Mouse (Mus musculus): ENCODE measurements at regions not wholly inside any gene's neighbourhood (a gene's known extent, or its start where the extent isn't known, plus 50 kb on each side); places are given as distances from the start of the nearest gene placed in this dataset.

DNA sequence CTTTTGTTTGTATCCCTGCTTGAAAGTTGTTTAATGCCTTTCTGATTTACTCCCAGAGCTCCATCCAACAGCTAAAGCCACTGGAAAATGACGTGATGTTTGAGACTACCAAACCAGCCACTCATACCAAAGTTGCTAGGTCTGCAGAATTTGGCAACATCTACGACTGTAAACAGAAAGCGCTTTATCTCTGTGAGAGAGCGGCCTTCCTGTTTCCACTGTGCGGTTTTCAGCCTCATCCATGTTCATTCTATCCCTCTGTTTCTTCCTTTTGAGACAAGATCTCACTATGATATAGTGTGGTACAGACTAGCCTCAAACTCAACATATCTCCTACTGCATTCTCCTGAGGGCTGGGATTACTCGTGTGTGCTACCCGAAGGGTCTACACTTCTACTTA is 100.0 kb downstream of the Tmem30b start:
- DNase-seq = no peak

DNA sequence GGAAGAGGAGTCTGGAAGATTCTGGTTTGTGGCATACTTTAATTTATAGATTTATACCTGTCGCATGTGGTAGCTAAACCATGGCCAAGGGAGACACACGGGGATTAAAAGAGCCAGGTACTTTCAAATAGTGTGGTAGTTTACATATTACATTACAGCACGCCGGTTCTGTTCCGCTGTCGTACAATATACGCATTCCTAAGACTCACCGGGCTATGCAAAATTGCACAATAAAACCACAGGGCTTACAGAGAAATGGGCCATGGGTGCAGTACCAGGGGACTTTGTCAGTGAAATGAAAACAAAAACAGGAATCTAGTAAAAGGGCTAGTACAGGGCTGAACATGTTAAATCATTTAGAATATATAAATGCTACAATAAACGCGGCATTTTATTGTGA is 100.6 kb downstream of the Tmem30b start:
- no peak for DNase-seq

DNA sequence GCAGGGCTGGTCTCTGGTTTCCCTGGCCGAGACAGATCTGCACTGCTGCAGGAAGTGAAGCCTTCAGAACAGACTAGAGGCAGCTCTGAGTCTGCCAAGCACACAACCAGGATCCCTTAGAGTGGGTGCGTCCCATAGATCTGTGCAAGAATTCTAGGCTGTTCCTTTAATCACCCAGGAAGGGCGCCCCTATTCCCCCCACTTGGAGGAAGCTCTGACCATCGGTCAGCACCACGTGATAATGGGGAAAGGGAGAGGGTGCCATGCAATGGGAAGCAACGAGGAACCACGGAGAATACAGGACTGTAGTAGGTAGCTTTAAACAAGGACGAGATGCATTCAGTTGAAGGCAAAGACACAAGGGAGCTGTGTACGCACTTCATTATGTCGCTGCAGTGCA is 101.1 kb downstream of the Tmem30b start:
- no peak for DNase-seq

DNA sequence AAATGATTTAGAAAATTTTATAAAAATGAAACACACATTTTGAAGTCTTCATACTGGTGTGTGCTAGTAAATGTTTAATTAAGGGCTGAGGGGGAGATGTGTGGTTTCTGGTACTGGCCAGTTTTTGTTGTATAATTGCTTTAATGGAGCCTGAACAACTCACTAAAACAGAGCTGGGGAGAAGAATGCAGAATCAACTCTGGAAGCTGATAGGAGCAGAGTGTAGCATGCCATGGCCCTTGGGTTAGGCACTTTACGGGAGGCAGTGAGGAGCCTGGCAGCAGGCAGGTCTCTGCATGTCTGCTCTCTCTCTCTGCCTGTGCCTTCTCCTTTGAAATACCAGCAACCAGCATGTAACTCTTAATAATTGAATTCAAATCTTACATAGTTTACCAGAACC is 104.9 kb downstream of the Tmem30b start:
- no peak for DNase-seq

DNA sequence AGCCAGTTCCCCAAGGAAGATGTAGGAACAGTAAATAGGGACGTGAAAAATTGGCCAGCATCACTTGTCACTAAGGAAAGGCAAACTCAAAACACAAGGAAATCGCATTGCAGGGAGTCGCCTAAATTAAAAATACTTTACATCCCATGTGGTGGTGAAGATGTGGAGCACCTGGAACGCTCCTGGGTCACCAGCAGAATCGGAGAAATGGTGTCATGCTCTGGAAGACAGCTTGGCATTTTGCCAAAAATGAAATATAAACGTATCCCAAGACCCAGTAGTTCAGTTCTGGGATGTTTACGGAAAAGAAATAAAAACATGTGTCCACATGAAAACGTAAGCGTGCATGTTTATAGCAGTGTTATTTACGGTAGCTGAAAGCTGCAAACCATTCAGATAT is 111.5 kb downstream of the Tmem30b start:
- no peak for DNase-seq

DNA sequence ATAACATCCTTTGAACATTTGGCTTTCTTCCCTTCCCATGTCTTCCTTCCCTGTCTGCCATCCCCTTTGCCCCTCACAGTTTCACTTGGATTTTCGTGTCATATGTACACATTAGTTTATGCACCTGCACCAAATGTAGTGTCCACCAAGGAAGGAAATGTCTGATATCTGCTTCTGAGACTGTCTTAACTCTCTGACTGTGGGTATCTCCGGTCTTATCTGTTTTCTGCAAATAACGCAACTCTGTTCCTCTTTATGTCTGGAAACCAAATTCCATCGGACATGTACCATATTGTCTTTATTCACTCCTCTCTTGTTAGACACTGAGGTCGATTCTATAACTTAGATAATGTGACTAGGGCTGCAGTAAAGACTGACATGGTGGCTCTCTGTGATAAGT is 113.6 kb downstream of the Tmem30b start:
- no peak for DNase-seq

DNA sequence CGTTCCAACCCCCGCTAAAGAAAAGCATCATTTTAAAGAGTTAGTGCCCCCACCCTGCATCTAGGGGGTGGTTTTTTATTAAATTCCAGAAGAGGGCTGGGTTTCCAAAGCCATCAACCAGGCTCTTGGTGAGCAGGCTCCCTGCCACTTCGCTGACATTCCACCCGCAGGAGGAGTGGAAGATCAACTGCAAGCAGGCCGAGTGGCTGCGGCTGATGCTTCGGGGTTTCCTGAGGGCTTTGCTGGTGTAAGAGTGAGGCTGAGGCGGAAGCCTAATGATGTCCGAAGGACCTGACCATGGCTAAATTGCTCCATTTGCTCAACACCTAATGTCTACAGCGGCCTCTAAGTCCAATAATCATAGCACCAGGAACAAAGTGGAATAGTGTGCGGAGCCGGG is 118.0 kb downstream of the Tmem30b start:
- DNase-seq = no peak

DNA sequence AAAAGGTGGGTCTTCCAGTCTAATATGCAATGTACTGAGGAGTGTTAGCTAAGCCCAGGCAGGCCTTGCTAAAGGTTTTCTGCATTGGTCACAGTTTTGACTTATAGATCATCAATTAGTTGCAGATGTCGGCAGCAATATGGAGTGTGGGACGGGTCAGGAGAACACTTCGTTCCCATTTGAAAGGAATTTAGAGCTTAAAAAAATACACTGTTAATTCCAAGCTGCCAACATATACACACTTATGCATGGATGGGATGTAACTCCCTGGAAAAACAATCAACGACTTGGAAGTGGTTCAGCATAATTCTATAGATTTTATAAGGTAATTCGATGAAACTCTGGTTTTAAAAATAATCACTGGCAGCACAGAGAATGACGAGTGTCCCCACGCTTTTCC is 121.4 kb downstream of the Tmem30b start:
- DNase-seq = no peak

DNA sequence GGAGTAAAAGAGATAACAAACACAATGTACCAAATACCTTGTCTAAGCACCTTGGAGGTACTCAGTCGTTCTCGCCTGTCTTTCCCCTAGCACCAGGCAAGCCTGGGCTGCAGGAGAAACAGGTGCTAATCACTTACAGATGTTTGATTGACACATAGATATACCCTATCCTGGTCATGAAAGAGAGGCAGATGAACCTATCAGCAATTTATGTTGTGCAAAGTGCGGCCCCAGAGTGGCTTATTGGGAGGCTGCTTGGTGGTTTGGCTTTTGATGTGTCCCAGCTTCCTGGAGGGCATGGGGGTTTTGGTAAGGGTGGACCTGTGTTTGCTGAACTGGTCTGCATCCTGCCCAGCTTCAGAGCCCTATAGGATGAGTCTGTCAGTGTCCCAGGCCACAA is 129.1 kb downstream of the Tmem30b start:
- DNase-seq = no peak

DNA sequence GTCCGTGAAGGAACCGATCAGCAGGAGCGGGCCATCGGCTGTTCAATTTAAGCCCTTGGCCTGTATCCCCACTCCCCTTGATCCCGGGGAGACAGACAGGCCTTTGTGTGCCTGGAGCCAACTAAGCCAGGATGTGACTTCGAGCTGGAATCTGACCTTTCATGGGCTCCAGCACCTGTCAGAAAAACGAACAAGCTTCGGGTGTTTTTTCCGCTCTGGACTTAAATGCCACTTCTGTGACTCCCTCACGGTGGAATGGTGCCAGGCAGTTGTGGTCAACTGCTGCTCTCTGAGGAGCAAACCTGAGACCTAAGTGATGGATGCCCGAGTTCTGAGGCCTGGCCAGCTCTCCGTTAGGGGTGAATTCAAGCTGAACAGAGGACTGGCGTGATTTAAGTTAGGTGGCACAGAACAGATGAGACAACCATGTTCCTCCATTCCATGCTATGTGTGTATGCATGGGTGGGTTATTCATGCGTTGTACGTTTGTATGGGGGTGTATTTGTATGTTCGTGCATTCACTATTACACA is 129.8 kb downstream of the Tmem30b start:
- DNase-seq = no peak

DNA sequence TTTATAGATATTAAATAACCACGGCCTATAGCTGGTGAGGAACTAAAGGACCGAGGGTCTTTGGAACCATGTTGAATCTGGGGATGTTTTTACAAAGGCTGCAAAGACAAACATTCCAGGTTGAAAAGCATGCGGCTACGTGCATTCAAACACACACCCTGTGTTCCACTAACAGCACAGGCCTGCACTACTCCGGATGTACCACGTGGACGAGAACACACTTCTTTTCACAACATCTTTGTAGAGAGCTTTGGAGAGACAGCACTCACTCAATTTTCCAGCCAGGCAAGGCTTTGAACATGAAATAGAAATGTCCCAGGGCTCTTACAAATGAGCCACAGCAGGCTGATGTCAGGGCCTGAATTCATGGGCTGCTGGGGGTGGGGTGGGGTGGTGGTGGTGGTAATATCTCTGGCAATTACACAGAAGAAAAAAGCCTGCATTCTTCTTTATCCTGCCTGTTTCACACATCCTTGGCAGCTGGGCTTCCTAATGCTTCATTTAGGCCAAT is 129.3 kb downstream of the Slc38a6 start:
- no peak for DNase-seq

DNA sequence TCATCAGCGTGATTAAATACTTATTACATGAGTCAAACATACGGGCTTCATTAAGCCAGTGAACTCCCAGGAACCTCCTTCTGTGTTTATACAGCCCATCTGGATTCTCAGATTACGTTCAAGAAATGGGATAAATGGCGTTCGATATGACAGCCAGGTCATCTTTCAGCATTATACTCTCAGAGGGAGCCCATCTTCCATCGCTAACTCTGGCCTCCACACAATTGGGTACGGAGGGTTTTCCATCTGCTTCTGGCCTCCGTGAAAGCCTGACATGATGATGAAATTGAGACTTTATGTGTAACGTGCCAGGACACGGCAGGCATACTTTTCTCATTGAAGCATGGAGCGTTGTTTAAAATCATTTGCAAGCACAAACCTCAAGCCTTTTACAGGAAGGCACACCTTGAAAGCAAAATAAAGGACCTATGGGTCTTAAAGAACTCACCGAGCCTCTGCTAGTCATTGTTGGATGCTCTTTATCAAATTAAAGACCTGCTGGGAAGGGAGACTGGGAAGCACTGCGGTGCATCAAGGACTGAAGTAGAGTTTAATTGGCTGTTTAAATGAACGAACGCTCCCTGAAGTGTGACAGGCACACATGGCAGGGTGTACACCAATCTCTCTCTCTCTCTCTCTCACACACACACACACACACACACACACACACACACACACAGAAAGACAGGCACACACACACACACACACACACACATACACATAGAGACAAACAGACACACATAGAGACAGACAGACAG is 127.0 kb downstream of the Slc38a6 start:
- DNase-seq = no peak

DNA sequence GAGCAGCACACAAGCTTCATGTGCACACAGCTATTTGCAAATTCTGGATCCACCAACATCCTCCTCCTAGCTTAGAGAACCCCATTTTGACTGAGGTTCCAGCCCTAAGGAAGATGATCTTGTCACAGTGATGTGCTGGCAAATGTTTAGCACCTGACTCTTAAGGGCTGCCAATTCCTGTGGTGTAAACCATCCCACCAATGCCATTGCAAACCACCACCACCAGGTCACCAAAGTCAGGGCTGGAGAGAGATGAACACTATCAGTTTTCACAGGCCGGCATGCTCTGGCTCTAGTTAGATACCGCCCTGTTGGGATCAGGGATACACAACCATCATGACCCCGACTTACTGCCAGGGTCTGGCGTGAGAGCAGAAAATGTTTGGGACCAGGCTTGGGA is 125.9 kb downstream of the Slc38a6 start:
- DNase-seq = no peak

DNA sequence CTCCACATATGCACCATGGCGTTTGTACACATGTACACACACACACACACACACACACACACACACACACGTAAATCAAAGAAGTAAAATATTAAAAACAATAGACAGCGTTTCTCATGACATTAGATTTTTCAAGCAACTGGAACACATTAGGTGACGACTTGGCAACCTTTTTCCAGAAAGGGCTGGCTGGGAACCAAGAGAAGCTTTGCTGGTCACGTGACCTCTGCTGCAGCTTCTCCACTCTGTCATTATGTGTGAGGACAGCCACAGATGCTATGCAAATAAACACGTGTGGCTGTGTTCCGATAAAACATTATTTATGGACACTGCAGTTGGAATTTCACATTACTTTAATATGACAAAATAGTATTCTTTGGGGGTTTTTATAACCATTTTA is 124.3 kb downstream of the Slc38a6 start:
- DNase-seq = no peak

DNA sequence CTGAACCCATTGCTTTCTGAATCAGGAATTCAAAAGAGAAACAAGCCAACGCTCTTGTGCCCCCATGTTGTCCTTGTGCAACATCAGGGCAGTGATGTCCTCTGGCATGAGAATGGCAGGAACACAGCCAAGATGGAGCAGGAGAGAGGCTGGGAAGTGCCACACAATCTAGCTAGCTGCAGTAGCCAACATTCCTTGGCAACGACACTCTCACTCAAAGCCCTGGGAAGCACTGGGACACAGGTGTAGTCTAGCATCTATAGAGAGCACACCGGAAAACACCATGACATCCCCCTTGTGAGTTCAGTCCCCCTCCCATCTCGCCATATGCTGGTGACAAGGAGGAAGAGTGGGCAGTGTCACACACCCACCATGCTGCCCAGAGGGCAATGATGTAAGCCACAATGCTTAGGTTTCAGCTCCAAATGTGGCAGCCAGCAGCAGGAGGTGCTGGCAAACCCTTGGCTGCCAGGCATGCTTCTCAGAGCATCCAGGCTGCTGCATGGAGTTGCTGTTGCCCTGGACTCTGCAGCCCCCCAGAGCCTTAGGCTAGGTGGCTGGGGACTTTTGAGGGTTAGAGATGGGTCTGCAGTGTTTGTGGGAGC is 123.0 kb downstream of the Slc38a6 start:
- DNase-seq = no peak

DNA sequence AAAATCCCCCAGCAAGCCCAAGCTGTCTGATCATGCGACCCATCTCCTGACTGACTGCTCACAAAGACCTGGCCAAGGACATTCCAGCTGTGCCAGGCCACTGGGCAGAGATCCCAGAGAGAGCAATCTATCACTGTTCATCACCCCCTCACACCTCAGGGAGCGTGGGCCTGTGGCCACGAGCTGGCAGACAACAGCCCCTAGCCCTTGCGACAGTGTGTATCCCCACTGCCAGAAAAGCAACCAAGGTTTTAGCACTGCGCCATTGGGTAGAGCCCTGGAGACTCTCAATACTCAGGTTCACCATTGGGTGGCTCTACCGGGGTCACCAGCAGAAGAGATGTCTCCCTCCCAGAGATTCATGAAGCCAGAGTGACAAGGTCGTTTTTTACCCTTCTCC is 122.0 kb downstream of the Slc38a6 start:
- no peak for DNase-seq

DNA sequence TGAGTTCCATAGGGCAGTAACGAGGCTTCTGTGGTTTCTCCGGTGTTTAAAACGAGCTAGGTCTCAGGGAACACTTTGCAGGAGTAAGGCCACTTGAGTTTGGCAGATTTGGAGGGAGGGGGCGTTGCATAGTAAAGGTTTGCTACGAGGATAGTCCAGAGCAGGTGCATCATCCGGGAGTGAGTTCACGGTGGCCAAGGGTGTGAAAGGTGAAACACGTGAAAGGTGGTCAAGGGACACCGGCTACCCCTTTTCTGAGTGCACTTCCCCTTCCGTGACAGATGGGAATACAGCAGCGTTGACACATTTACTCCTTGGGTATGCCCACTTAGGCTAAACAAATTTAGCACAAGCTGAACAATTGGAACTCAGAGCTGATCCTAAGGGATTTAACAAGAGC is 121.6 kb downstream of the Slc38a6 start:
- DNase-seq = no peak

DNA sequence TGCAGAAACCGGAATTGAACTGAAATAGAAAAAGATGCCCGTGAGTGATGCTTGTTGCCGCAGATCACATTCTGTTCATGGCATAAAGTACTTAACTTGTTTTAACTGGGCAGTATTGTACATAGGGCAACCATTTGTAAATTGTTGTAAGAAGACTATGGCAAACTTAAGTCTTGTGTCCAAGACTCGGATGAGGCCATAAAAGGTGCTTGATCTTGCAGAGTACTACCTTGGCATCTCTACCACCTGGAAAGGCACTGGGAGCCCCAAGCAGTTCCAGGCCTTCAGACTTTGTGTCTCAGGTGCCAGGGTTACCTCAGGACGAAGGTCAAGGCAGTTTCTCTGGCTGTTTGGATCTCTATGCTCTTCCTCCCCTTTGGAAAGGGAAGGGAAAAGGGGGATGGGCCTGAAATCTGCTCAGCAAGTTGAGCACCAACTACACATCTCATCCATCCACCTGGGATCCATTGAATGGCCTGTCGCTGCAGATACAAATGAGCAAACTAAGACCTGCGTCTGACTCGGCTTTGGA is 120.0 kb downstream of the Slc38a6 start:
- DNase-seq = no peak

DNA sequence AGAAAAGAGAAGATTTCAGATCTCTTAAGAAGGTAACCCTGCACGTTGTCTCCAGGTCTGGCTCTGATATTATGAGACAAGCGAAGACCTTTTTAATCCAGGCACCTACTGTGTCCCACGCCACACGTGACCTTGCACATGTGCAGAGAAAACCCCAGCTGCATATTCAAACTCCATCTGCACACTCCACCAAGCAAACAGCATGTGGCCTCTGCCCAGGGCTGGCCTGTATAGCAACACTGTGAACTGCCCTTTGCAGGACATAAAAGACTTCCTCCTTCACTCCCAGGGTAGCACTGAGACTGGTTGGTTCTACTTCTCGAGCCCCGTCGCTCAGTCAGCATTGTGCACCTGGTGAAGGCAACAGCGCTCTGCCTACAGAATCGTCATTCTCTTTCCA is 119.0 kb downstream of the Slc38a6 start:
- DNase-seq = no peak

DNA sequence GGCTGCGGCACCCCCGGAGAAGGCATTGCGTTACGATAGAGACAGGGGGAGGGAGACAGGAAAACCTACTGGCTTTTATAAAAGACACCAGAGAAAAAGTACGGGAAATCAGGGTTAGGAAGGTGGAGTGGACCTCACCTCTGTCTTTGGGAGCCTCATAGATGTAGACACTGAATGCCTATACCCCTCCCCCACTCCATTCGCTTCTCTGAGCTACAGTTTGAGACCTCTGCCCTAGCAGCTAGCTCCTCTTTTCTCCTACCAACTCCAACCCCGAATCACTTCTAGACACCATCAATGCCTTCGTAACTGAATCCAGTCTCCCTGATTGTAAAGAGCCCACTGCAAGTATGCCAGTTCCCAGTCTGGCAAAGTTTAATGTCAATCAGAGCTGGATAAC is 118.5 kb downstream of the Slc38a6 start:
- no peak for DNase-seq

DNA sequence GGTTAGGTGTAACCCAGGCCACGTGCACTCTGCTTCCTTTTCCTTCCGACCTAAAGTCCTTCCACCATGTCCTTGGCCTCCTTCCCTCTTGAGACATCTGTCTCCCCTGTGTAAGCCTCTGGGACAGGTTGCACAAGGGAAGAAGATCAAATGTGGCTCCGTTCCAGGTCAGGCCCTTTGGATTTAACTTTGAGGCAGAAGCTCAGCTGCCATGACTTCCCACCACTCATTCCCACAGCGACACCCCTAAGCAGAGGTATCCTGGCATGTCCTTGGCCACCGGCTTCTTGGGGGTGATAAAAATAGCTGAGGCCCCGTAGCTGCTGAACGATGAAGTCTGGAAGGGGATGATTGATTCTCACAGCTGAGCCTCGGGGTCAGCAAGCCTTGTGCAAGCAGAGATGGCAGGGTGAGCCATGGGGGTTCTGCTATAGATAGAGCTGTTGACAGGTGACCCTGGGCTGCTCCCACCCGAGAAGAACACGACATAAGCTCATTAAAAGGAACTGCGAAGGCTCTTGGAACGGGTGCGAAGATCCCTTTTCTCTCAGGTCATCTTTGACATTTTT is 117.4 kb downstream of the Slc38a6 start:
- DNase-seq = no peak
